Mouse (Mus musculus) forebrain, embryonic 16.5 days (tissue): ENCODE data around the gene Ripk1. TPM values are rescaled to one million over a fixed set of nuclear protein-coding genes. Genes with fewer than 3 reads are reported as not detected.

Experiments used
- ATAC-seq: fragments of 200-750 bp; cut with Nextera tagmentation; 2 replicates; pipeline ENCODE4 v1.8.0; 2017; ENCODE audit warnings: mild to moderate bottlenecking, moderate library complexity
- H3K27ac ChIP-seq: fragments of 300-500 bp; sonication (generic); 2 replicates; pipeline ENCODE4 v1.5.1; 2014; ENCODE audit warnings: low read length, control low read depth
- H3K27me3 ChIP-seq: fragments of 300-500 bp; sonication (generic); replicated peaks from 2 replicates; pipeline ENCODE4 v1.6.1; 2014; ENCODE audit warnings: low read length; ENCODE audit not compliant: control insufficient read depth, insufficient read depth
- H3K36me3 ChIP-seq: fragments of 300-500 bp; sonication (generic); 2 replicates; pipeline ENCODE4 v1.6.1; 2014; ENCODE audit not compliant: control insufficient read depth, insufficient read depth
- H3K4me1 ChIP-seq: fragments of 300-500 bp; sonication (generic); replicated peaks from 2 replicates; pipeline ENCODE4 v1.6.1; 2014; ENCODE audit warnings: low read length; ENCODE audit not compliant: control insufficient read depth, insufficient read depth
- H3K4me2 ChIP-seq: fragments of 300-500 bp; sonication (generic); 2 replicates; pipeline ENCODE4 v1.6.1; 2014; ENCODE audit warnings: mild to moderate bottlenecking, low read length, control low read depth
- H3K4me3 ChIP-seq: fragments of 300-500 bp; sonication (generic); replicated peaks from 2 replicates; pipeline ENCODE4 v1.5.1; 2014; ENCODE audit warnings: mild to moderate bottlenecking, low read length, control low read depth
- H3K9ac ChIP-seq: fragments of 300-500 bp; sonication (generic); replicated peaks from 2 replicates; pipeline ENCODE4 v1.6.1; 2014; ENCODE audit warnings: low read depth, low read length, control low read depth
- H3K9me3 ChIP-seq: fragments of 300-500 bp; sonication (generic); 2 replicates; pipeline ENCODE4 v1.6.1; 2016; ENCODE audit warnings: low read length; ENCODE audit not compliant: control insufficient read depth
- WGBS: fragments of 180-500 bp; shearing (Covaris S2); extraction: QIAGEN DNeasy Blood & Tissue Kit; methylation state at CpG from one replicate; pipeline ENCODE4 v1.1.7; 2014; 5-methylcytosine and 5-hydroxymethylcytosine counted together
- polyA plus RNA-seq: library from polyadenylated mRNA; unstranded; fragments of >200 nt; fragmentation: Nextera tagmentation; extraction: Ambion mirVana; gene quantifications from 2 replicates; pipeline ENCODE4 v1.2.1, GENCODE M21; 2015

Ripk1 gene
- 5.9 and 7.3 TPM in 2 replicates for polyA plus RNA-seq

DNA sequence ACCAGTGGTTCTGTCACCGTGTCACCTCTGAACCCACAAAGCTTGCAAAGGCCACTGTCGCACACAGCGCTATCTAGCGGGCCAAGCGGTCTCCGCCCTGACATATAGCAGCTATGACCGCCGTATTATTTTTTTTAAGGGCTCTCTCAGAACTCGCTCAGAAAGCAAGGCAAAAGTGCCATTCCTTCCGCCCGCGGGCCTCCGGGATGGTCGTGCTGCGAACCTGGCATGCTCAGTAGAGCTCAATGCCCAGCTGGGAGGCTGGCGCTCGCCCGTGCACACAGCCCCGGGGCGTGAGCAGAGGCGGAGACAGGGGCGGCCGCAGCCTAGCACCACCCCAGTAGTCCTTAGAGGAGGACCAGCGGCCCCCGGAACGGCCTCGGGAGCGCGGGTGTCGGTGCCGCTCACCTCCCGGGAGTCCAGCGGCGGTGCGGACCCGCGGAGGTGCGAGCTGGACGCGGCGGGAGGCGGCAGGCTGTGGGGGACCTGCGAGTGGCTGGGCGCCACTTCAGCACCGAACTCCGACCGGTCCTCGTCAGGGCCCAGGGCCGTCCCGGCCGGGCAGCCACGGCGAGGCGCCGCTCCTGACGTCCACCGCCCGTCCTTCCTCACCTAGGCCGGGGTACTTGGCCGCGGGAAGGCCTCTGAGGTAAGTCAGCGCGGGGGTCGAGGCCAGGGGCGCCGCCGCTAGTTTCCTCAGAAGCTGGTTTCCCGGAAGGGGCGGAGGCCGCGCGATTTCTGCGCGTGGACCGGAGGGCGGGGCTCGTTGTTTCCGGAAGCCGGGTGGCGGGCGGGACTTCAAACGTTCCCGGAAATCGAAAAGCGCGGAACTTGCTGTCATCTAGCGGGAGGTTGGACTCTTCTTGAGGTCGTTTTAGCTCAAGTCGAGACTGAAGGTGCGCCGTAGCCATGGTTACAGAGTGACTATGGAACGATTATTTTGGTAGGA lies at the start of gene Ripk1, which contains the start of gene Serpinb6a:
Gene Ripk1, plus strand, starts transcription at position 306 of the 949 bp plus-strand sequence.
Gene Serpinb6a, minus strand, starts transcription at position 737 of the 949 bp plus-strand sequence.
- Histone ChIP-seq H3K27me3 (no peaks in the 10 kb centered on the region), H3K9ac (peak within 1 kb of the TSS; percentile 81), H3K9me3 (no peaks in the 10 kb centered on the region), H3K4me1 (peaks cover 9% of the 10 kb centered on the region), H3K27ac (peak within 1 kb of the TSS; percentile 85), H3K4me2 (peak within 1 kb of the TSS; percentile 92), H3K4me3 (peak within 1 kb of the TSS; percentile 83), H3K36me3 (no peaks in the 10 kb centered on the region)
- ATAC-seq, result peak; percentile 99
- WGBS, result under 1% methylated on average over 92 of the region's 92 CpGs

DNA sequence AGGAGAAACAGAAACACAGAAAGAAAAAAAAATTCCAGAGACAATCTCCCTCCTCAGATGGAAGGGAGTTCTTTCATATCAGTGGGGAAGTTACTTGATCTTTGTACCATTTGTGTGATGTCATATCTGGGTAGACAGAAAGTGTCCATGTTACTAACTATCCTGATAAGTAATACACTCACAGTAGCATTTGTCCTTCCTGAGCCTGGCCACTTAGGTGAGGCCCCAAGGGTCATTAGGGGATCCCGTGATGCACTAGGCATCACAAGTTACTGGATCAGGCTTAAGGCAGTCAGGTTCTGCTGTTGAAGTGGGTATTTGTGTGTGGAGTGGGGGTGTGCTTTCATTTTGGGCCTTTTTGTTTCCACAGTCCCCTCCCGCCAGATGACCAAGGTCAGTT lies 49.2 kb upstream of the Ripk1 start:
- Histone ChIP-seq H3K9me3 (no peaks in the 10 kb centered on the region), H3K27ac (no peak overlapping the region), H3K9ac (no peak overlapping the region), H3K4me3 (no peak overlapping the region), H3K4me2 (no peak overlapping the region), H3K4me1 (no peaks in the 10 kb centered on the region), H3K36me3 (no peaks in the 10 kb centered on the region), H3K27me3 (no peaks in the 10 kb centered on the region)
- no peak for ATAC-seq
- 88% methylated on average over 2 of the region's 2 CpGs for WGBS

DNA sequence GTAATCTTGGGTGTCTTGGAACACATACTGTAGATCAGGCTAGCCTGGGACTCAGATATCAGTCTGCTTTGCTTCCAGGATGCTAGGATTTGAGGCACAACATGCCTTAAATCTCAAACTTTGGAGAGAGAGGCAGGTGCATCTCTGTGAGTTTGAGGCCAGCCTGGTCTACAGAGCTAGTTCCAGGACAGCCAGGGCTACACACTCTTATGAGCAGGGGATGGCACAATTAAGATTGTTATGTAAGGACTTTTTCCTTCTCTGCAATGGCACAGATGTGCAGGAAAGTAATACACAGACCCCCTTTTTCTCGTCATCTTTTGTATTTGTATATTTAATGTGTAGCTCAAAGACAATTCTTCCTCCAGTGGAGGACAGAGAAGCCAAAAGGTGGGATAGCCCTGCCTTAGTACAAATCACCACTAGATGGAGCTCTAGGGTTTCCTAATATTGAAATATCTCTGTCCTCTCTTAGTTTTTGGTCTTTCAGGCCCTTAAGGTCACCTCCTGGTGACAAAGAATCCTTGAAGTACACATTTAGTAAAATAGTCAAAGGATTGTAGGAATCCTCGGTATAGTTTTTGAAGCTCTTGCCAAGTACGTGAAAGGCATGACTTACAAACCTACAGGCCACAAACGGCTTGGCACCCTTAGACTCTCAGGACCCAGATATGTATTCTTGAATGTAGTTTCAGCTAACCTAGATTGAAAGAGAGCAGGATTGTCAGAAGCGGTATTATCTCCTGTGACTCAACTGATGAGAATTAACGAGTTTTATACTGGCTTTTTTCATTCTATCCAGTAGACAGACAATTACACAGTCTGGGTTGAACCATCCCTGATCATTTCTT lies 45.4 kb upstream of the Ripk1 start:
- Histone ChIP-seq H3K36me3 (no peaks in the 10 kb centered on the region), H3K4me1 (no peaks in the 10 kb centered on the region)
- 39% methylated on average over 6 of the region's 6 CpGs for WGBS

DNA sequence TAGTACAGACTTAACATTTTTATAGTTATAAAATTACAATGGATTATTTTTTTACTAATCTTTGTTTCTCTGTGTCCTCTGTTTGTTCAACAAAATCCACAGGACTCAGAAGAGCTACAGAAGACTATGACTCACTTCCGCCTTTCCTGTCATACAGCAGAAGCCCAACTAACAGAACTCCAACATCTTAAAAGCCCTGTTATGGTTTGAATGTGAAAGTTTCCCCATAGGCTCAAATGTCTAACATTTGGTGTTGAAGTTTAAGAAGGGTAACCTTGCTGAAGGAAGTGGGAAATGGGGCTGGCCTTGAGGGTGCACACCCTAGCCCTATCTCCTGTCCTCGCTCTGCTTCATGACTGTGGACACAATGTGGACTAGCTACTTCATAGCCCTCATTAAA lies 42.4 kb upstream of the Ripk1 start:
- 0 out of 2 replicates have a peak, but pooled peaks cover 2% of the 10 kb centered on the region for H3K4me1 ChIP-seq
- no peak overlapping the region for H3K4me2 ChIP-seq
- H3K36me3 ChIP-seq, result no peaks in the 10 kb centered on the region
- H3K4me3 ChIP-seq, result no peak overlapping the region
- H3K9me3 ChIP-seq, result no peaks in the 10 kb centered on the region
- 88% methylated on average over 2 of the region's 2 CpGs for WGBS
- no peaks in the 10 kb centered on the region for H3K27me3 ChIP-seq
- H3K27ac ChIP-seq, result no peak overlapping the region
- no peak overlapping the region for H3K9ac ChIP-seq
- no peak for ATAC-seq

More for the DNA sequence above, 45.4 kb upstream of the Ripk1 start:
- Histone ChIP-seq H3K9ac (no peak overlapping the region), H3K27ac (no peak overlapping the region), H3K4me2 (no peak overlapping the region), H3K9me3 (no peaks in the 10 kb centered on the region), H3K27me3 (no peaks in the 10 kb centered on the region), H3K4me3 (no peak overlapping the region)
- peak; percentile 36; the same call in 1 of the 2 replicates for ATAC-seq

DNA sequence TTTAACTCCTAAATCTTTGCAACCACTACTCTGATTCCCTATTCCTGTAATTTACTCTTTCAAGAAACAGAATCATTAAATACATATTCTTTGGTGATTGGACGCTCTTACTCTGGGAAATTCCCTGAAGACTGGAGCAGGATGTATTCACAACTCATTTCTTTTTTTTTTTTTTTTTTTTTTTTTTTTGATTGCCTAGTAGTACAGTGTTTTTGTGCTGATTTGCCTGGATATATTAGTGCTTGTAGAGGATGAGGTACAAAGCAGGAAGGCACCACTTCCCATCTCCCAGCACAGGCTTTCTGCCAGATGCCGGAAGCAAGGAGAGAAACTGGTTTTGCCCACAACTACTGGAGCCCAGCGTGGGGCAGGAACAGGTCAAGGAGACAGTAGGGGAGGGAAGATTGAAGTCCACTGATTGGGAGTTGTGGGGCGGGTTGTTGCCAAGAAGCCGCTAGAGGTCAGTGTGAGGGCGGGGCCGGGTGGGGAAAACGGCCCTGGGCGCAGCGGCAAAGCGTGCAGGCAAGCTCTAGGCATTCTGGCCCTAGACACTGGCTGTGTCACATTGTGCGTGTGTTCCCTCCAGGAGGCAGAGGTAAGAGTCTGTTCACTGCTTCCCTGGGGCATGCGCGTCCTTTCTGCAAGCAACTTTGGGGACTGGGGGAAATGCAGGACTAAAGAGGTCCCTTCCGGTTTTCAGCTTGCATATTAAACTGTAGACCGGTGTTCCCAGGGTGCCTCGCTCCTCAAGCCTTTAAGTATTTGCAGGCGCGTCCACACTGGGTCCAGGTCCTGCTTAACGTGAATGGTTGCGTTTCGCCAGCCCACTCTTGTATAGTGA lies 37.7 kb upstream of the Ripk1 start, which contains the start of gene Nqo2:
Gene Nqo2, plus strand, starts transcription at position 482 of the 841 bp plus-strand sequence.
- H3K4me3 ChIP-seq, result peak within 1 kb of the TSS; percentile 57
- H3K36me3 ChIP-seq, result no peaks in the 10 kb centered on the region
- WGBS, result 3% methylated on average over 22 of the region's 22 CpGs
- H3K27ac ChIP-seq, result peak within 1 kb of the TSS; percentile 45
- H3K27me3 ChIP-seq, result no peaks in the 10 kb centered on the region
- peak within 1 kb of the TSS; percentile 66 for H3K9ac ChIP-seq
- peak within 1 kb of the TSS; percentile 84 for H3K4me2 ChIP-seq
- H3K4me1 ChIP-seq, result peaks cover 5% of the 10 kb centered on the region; the same call in 1 of the 2 replicates
- H3K9me3 ChIP-seq, result no peaks in the 10 kb centered on the region
- peak; percentile 87 for ATAC-seq

DNA sequence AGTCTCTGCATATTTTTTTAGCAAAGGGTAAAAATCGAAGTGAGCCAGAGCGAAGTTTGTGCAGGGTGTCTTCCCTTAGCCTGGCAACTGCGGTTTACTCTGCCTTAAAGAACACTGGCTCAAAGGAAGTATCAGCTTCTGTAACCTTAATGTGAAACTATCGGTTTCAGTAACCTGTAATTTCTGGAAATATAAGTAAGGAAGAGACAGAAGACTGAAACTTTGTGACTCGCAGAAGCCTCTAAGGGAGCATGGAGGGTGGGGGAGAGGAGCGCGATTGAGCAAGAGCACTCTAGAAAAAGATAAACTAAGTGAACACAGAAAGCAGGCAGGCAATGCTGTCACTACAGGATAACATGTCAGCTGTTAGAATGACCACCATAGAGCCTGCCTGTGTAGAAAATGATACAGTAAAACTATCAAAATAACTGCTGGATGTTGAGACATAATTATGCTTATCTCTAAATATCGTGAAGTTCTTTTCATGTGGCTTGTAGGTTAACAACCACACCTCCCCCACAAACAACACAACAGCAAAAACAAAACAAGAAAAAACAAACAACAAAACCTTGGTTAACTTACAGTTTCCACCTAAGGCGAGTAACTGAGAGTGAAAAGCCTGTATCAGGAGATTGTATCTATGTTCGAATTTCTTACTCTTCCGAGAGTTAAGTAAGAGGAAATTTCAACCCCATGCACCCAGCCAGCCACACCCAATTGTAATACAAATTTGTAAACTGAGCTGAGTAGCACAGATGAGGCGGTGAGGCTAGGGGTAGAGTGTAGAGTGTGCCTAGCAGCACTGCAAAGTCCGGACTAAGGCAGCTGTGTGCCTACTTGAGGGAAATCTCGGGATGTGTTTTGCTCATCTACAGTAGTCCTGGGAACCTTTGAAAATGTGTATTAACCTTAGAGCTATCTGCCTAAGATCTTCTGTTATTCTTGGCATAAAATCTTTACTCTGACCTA lies 36.8 kb upstream of the Ripk1 start:
- Histone ChIP-seq H3K4me1 (peaks cover 5% of the 10 kb centered on the region; the same call in 1 of the 2 replicates), H3K9me3 (no peaks in the 10 kb centered on the region), H3K4me2 (peak overlapping the region; percentile 84), H3K4me3 (peak overlapping the region; percentile 57), H3K27me3 (no peaks in the 10 kb centered on the region), H3K9ac (peak overlapping the region; percentile 66), H3K36me3 (no peaks in the 10 kb centered on the region), H3K27ac (peak overlapping the region; percentile 45)
- 24% methylated on average over 14 of the region's 14 CpGs for WGBS
- peak; percentile 34; the same call in 1 of the 2 replicates for ATAC-seq

DNA sequence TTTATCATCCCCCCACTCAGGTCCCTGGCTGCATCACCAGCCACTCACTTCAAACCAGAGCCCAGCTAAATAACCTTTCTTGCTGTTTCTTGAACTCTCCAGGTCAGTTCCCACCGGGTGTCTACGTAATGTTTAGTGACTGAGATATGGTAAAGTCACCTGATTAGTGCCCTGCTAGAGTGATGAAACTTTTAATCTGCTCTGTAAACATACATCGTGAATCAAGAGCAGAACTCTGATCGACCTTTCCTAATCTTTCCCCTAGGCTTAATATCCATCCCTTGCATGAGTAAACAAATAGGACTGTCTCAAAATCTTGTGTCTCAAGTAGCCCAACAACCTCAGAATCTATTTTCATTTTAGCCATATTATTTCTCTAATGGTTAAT lies 36.1 kb upstream of the Ripk1 start:
- H3K4me2 ChIP-seq, result no peak overlapping the region
- no peak overlapping the region for H3K27ac ChIP-seq
- no peaks in the 10 kb centered on the region for H3K36me3 ChIP-seq
- H3K9ac ChIP-seq, result no peak overlapping the region
- no peak for ATAC-seq
- H3K9me3 ChIP-seq, result no peaks in the 10 kb centered on the region
- H3K4me3 ChIP-seq, result no peak overlapping the region
- peaks cover 5% of the 10 kb centered on the region; the same call in 1 of the 2 replicates for H3K4me1 ChIP-seq
- WGBS, result 78% methylated on average over 4 of the region's 4 CpGs
- H3K27me3 ChIP-seq, result no peaks in the 10 kb centered on the region

DNA sequence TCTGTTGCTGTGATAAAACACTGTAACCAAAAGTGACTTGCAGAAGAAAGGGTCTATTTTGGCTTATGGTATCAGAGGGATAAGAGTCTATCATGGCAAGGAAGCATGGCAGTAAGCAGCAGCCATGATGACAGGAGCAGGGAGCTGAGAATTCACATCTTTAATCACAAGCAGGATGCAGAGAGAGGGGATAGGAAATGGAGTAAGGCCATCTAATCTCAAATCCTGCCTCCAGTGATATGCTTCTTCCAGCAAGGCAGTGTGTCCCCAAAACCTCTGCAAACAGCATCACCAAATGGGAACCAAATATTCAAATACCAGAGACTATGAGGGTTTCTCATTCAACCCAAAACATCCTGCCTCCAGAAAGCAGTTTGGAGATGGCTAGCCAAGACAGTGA lies 35.6 kb upstream of the Ripk1 start:
- no peak overlapping the region for H3K4me3 ChIP-seq

More for the DNA sequence above, 35.6 kb upstream of the Ripk1 start:
- peaks cover 5% of the 10 kb centered on the region; the same call in 1 of the 2 replicates for H3K4me1 ChIP-seq
- no peak for ATAC-seq
- no peak overlapping the region for H3K9ac ChIP-seq
- H3K4me2 ChIP-seq, result no peak overlapping the region
- no peaks in the 10 kb centered on the region for H3K9me3 ChIP-seq
- no peaks in the 10 kb centered on the region for H3K27me3 ChIP-seq
- no peak overlapping the region for H3K27ac ChIP-seq
- H3K36me3 ChIP-seq, result no peaks in the 10 kb centered on the region
